Mouse (Mus musculus) left cerebral cortex, adult 11 months (tissue): ENCODE data around the gene Irf8.

ENCODE experiments used
- DNase-seq: peaks from one replicate; pipeline ENCODE4 v3.0.0; 2022; ENCODE audit warnings: low spot score

Gene Irf8

GRCm38 (mm10) chr8:120735770-120736481 lies at the start of gene Irf8:
Gene Irf8 (plus strand): TSS chr8:120736358.
- DNase-seq: peak; percentile 47

- DNase-seq: no peak
These were observed 49.6 kb upstream of the Irf8 start for GRCm38 (mm10) chr8:120686576-120686975.

- DNase-seq: no peak
These were observed 48.4 kb upstream of the Irf8 start for GRCm38 (mm10) chr8:120687786-120688185.

GRCm38 (mm10) chr8:120688511-120688910 lies 47.6 kb upstream of the Irf8 start:
- no peak for DNase-seq

- DNase-seq: no peak
These were observed 43.2 kb upstream of the Irf8 start for GRCm38 (mm10) chr8:120692934-120693333.

GRCm38 (mm10) chr8:120693861-120694493 lies 42.2 kb upstream of the Irf8 start:
- DNase-seq: no peak

GRCm38 (mm10) chr8:120696401-120697153 lies 39.6 kb upstream of the Irf8 start:
- DNase-seq: no peak

GRCm38 (mm10) chr8:120697154-120697978 lies 38.8 kb upstream of the Irf8 start:
- DNase-seq: no peak

- DNase-seq: no peak
These were observed 38.2 kb upstream of the Irf8 start for GRCm38 (mm10) chr8:120697979-120698272.

- DNase-seq: no peak
These were observed 37.7 kb upstream of the Irf8 start for GRCm38 (mm10) chr8:120698426-120698825.

GRCm38 (mm10) chr8:120699079-120699478 lies 37.1 kb upstream of the Irf8 start:
- no peak for DNase-seq

GRCm38 (mm10) chr8:120699565-120699964 lies 36.6 kb upstream of the Irf8 start:
- no peak for DNase-seq

- DNase-seq: no peak
These were observed 36.1 kb upstream of the Irf8 start for GRCm38 (mm10) chr8:120700053-120700452.

- DNase-seq: no peak
These were observed 34.2 kb upstream of the Irf8 start for GRCm38 (mm10) chr8:120701758-120702465.

GRCm38 (mm10) chr8:120704203-120704602 lies 32.0 kb upstream of the Irf8 start:
- DNase-seq: no peak

GRCm38 (mm10) chr8:120705163-120705562 lies 31.0 kb upstream of the Irf8 start:
- DNase-seq: no peak

- no peak for DNase-seq
These were observed 30.0 kb upstream of the Irf8 start for GRCm38 (mm10) chr8:120706193-120706592.

GRCm38 (mm10) chr8:120709176-120709575 lies 27.0 kb upstream of the Irf8 start:
- DNase-seq: no peak

- DNase-seq: no peak
These were observed 21.0 kb upstream of the Irf8 start for GRCm38 (mm10) chr8:120715200-120715599.

GRCm38 (mm10) chr8:120715996-120716680 lies 20.0 kb upstream of the Irf8 start:
- no peak for DNase-seq

GRCm38 (mm10) chr8:120719586-120720236 lies 16.4 kb upstream of the Irf8 start:
- DNase-seq: no peak
